Mouse (Mus musculus) retina, postnatal 7 days (tissue): ENCODE measurements around the gene Nsun2.

Source experiments
- DNase-seq: peaks from one replicate; pipeline ENCODE4 v3.0.0-alpha.2; 2012; ENCODE audit warnings: low read depth, low spot score

The Nsun2 gene

DNA sequence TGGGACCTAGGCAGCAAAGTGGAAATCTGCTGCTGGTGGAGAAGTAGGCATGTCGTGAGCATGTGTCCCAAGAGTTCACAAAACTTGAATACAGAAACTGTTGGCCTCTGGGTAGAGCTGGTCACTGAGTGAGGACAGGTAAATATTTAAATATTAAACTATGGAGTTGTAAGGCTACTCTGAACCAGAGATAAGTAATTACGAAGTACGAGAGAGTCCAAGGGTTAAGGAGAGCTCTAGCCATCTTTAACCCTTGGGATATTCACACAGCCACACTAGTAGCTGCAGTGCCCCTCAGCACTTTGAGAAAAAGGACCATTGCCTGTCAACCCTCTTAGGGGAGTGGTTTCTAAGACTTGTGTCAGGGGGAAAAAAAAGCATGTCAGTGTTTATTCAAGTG is 102.8 kb downstream of the Nsun2 start:
- DNase-seq, result no peak

DNA sequence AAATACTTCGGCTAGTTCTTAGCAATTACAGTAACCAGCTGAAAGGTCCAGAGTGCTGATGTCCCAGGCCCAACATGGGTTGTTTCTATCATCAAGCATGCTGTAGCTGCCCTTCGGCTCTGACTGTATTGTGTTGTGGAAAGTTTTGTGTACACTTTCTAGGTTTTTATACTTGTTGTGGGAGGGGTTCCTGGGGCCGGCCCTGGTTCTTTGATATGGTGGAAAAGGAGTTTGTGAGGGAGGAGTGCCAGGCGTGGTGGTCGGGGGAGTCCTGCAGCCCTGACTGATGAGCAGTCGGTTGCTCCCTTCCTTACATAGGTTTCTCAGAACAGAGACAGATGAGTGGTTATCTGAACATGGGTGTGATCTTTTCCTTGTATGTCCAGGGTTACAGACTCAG is 103.3 kb downstream of the Nsun2 start:
- DNase-seq, result no peak

DNA sequence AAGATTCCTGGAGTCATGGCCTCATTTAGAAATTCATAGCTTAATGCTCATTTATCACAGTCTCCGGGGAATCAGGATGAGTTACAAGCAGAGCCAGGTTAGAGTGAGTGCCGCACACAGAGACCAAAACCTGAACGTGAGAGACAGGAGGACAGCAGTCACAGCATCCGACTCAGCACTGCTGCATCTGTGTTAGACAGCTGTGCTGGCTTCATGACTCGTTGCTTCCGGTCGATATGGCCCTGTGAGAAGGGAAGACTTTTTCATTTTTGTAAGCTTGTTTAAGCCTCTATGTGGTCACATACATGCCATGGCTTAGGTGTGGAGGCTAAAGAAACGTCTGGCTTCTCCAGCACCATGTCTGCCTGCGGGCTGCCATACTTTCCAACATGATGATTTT is 104.1 kb downstream of the Nsun2 start:
- no peak for DNase-seq

DNA sequence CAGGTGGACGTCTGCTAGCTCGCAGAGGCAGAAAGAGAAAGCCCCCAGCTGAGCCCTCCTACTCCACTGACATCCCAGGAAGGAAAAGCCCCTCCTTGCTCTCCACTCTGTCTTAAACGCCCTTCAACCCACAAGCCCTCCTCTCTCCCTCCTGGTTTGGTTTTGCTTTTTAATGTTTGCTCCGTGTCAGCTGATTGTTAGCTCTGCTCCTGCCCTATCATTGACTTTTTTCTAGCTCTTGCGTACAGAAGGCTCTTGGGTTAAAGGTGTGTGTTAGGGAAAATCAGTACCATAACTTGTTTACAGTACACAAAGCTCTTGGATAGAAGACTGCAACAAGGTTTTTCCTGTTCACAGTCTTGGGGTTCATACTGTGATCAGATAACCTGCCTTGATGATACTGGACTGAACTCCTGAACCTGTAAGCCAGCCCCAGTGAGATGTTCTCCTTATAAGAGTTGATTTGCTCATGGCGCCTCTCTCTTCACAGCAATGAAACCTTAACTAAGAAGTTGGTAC is 104.6 kb downstream of the Nsun2 start:
- DNase-seq, result no peak

DNA sequence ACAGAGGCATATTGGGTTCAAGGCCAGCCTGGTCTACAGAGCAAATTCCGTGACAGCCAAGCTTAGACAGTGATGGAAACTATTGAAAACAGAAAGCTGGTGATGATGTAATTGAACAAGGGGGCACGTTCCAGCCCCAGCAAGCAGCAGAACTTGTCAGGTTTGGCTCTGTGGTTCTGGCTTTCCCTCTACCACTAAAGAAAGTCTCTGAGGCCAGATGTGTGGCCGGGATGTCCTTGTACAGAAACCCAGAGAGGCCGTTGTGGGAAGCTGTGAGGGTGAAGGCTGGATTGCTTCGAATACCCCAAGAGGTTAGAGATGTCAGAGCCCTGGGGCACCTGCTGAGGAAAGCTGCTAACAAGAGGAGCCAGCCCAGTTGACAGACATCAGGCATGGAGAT is 105.7 kb downstream of the Nsun2 start:
- DNase-seq, result no peak

DNA sequence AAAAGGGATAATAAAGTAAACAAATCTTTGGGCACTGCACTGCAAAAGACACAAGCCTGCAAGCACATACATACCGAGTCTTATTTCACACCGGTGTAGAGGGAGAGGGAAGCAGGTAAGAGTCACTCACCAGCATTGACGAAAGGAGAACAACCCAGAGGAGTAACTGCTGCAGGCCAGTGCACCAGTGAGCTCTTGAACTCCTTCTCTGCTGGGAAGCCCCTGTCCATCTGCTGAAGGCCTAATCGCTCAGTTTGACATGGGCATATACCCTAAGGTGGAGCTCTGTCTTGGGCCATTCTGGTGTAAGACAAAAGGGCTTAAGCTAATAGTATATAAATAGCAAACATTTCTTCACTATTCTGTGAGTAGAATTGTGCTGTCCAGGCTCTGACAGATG is 106.6 kb downstream of the Nsun2 start:
- no peak for DNase-seq

DNA sequence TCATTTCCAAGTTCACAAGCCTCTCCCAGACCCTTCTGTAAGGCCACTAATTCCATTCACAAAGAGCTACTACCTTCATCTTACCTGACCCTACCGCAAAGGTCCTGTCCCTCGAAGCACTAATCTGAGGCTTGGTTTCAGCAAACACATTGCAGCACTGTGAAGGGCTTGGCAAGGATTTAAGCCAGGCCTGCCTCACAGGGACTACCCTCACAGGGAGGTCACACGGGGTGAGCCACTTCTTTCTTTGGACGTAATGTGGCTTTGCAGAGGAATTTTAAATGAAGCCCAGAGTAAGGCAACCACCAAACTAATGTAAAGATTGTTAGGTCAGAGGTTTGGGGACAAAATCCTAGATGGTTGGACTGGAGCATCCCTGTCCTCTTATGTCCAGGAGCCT is 107.0 kb downstream of the Nsun2 start:
- DNase-seq, result no peak

DNA sequence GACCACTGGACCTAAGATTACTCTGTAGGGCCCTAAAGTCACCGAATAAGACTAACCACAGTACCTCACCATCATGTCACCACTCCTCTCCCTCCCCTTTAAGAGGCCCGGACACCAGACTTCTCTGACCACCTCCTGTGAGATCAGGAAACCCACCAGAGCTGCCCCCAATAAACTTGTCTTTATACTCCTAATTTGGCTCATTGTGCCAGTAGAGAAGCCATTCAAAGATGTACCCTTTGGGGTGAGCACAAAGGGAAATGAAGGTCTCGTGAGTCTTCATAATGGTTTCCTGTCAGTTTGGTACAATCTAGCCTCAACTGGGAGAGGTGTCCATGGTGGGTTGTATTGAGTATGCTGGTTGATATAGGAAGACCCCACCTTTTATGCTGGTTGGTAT is 107.5 kb downstream of the Nsun2 start:
- DNase-seq, result no peak

DNA sequence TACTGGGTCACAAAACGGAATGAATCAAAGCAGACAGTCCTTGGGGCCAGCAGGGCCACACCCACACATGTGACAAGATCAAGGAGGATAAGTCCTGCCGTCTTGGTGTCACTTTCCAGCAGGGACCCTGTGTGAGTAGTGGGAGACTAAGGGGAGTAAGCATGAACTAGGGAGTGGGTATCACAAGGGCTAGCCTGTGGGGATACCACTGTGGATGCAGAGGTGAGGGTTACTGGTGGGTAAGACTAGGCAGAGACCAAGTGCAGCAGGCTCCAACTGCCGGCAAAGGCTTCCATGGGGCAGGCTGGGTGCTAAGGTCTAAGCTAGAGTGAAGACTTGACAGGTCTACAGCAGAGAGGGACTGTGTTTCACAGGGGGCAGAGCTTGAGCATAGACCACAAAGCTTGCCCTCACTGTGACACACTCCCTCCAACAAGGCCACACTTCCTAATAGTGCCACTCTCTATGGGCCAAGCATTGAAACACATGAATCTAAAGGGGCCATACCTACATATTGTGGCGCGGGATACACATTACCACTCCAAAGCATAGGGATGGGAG is 109.2 kb downstream of the Nsun2 start:
- no peak for DNase-seq

DNA sequence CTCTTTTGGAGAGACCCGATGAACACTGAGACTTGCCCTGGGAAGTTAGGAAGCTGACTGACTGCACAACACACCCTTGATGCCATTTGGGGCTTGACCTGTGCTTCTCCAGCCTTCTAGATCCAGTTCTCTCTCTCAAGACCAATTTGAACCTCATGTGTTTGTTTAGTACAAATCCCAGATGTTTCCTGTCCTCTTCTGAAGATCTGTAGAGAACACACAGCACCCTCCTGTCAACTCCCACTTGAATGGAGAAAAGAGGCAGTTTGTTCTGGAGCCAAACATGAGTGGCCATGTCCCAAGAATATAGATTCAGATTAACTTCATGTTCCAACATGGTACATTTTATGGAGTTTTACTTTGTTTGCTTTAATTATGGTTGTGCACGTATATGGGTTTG is 110.4 kb downstream of the Nsun2 start:
- no peak for DNase-seq

DNA sequence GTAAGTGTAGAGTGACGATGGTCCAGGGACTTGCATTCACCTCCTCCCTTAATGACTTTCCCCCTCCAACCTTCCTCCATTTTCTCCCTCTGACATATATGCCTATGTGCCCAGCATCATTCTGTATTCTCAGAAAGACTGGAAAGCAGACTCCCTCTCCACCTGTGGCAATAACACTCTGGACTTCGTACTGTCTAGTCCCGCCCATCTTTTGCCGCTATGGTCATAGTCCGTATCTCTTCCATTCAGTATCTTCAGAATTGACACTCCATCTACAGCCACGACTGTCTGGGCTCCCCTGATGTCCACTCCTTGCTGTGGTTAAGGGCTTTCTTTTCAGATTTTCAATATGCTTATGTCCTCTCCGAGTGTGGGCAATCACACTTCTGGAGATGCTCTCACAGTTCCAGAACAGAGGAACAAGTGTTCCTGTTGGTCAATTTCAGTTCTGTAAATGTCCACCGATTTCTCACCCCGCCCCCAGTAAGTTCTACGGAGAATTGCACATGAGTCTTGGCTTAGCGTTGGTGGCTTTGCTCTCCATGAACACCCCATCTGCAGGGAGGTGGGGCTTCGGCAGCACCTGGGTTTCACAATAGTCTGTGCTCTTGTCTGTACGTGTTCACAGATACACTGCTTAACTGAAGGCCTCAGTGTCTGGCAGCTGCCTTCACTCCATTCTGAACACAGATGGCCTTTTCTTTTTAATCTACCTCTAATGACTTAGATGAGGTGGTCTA is 111.1 kb downstream of the Nsun2 start:
- DNase-seq, result no peak

DNA sequence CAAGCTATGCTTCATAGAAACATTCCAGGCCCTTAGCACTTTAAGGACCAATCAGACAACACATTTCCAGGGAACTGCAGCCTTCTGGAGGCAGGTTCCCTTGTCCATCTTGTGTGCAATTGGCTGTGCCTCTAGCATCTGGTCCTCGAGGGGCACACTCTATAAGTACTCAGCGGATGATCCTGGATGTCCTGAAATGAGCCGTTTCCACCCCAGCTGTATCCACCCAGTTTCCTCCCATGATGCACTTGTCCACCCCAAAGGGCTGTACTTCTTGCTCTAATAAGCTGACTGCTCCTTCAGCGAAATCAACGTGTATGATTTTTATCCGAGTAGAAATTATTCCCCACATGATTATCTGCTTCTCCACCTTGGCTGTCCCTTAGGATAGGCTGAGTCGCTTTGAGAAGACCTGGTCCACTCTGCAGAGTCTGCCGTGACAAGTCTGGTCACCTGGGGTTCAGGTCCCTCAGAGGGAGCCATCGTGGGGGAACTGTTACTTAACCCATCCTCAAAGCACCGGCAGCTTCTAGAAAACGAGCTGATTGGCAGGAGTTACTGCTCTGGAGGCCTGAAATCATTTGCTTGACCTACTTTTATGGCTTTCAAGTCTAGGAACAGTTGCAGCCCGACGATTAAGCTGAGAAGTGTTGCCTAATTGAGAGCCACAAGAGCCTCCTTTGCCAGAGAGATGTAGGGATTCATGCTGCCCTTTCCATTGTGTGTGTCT is 112.3 kb downstream of the Nsun2 start:
- peak; percentile 23 for DNase-seq

DNA sequence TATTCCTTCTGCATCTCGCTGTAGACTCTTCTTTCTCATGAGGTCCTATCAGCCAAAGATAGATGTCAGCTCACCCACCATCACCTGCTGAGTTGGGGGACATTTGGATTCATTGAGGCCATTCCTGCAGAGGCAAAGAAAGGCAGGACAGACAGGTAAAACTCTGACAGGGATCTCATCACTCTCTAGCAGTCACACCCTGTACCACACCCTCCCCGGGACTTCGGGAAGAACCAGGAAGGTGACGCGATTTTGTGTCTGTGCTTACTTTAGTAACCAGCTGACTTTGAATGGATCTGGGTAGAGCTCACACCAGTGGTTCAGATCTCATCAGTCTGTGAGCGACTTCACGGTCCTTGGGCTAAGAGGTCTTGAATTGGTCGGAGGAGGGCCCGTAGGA is 112.9 kb downstream of the Nsun2 start:
- no peak for DNase-seq

DNA sequence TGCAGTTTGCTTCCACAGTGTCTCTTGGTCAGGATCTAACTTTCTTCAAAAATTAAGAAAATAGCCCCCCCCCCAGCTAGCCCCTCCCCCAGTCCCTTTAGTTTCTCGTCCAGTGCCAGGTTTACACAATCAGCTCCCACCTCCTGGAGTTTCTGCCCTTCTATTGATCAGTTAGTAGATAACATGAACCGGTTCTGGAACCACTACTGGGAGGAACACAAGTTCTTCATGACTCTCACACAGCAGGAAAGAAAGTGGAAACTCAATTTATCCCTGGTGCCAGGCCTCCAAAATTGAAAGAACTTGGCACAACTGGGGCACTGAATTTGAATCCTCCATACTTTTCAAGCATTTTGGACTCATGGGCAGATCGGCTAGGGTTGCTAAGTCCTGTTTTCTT is 121.0 kb downstream of the Nsun2 start:
- no peak for DNase-seq

DNA sequence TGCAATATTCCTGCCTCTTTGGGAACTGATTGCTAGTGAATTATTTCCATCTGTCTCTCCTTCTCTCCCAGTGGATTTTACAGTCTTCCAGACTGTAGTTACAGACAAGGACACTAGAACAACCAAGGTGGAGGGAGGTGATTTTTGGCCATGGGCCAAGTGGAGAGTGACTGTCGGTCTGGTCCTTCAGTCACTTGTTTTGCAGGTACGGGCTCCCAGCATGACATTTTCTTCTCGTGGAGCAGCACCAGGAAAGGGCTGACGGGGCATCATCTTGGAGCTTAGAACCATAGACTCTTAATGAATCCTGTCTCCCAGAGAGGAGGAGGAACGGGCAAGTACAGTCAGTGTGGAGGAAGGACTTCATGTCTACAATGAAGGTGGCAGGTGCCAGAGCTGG is 138.6 kb downstream of the Nsun2 start:
- no peak for DNase-seq

DNA sequence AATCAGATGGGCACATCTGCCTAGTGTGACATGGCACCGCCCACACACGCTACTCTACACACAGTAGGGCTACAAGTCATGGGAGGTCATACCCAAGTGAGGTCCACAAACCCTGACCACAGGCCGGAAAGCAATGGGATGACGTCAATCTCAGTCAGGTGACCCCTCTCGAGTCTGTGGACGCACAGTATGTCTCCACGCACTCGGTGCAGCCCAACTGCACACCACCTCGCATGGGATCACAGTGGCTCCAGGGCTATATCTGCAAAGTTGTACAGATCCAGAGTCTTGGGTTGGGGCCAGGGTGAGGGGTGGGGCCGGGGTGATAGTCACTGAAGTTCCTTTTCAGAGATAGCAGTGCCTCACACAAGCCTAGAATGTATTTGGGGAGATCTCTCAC is 139.0 kb downstream of the Nsun2 start:
- no peak for DNase-seq

DNA sequence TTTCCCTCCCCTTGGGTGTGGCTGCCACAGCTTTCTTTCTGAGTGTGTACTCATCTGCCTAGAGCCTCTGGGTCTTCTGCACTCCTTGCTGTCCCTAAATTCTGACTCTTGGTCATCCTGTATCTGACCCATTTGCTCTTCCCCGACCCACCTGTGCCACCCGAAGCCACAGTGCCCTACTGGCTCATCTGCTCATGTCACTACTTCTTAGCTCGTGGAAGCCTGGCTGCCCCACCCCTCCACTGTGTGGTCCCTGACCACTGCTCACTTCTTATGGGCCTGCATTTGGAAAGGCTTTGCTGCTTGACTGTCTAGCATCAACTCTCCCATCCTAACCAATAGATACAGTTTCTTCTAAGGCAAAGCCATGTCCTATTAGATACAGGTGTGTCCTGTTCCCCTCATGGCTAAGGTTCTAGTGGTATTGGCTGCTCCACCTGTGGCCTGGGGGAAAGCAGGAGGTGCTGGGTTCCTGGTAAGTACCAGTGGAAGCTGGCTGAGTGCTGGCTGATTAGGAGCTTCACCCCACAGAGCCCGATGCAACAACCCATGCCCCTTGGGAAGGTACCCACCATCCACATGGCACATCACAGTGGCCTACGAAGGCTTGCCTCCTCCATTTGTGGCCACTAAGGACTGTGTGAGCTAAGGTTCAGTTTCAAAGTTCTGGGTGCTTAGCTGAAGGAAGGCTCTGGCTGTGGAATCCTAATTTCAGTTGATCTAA is 139.8 kb downstream of the Nsun2 start:
- no peak for DNase-seq

DNA sequence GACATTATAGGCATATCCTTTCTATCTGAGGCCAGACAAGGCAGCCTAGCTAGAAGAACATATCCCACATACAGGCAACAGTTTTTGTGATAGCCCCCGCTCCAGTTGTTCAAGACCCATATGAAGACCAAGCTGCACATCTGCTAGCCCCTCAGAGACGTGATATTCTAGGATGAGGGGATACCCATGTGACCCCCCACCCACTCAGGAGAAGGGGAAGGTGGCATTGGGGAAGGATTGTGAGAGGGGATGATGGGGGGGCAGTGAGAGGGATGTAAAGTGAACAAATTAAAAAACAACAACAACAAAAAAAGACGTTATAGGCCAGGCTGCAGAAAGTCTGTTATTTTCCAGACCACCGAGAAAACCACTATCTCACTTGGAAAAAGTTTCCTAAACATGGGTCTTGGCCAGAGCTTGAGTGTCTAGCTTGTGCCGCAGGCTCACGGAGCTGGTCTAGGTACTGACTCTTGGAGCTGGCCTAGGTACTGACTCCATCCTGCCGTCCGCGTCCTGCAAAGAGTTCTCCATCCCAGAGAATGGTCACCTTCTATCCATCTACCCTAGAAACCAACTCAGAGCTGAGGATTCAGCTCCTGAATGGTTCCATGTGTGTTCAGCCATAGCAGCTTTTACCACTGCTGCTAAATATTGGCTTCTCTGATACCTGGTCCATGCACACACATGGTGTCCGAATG is 140.5 kb downstream of the Nsun2 start:
- no peak for DNase-seq
